Mouse (Mus musculus) neural tube, embryonic 14.5 days (tissue): ENCODE results near the gene Kcnh1. TPM values are rescaled to one million over a fixed set of nuclear protein-coding genes. Genes with fewer than 3 reads are reported as not detected.

Experiments used
- ATAC-seq: fragments of 200-750 bp; cut with Nextera tagmentation; 2 replicates; pipeline ENCODE4 v1.8.0; 2017; ENCODE audit warnings: low read depth, mild to moderate bottlenecking, moderate TSS enrichment, moderate library complexity
- H3K27ac ChIP-seq: fragments of 300-500 bp; sonication (generic); 2 replicates; pipeline ENCODE4 v1.5.1; 2014; ENCODE audit warnings: low read depth, mild to moderate bottlenecking, control low read depth, low read length, moderate library complexity, mixed read lengths
- H3K27me3 ChIP-seq: fragments of 300-500 bp; sonication (generic); 2 replicates; pipeline ENCODE4 v1.6.1; 2014; ENCODE audit warnings: low read length; ENCODE audit not compliant: control insufficient read depth, insufficient read depth
- H3K36me3 ChIP-seq: fragments of 300-500 bp; sonication (generic); 2 replicates; pipeline ENCODE4 v1.6.1; 2014; ENCODE audit warnings: low read length, mixed read lengths; ENCODE audit not compliant: control insufficient read depth, insufficient read depth
- H3K4me1 ChIP-seq: fragments of 300-500 bp; sonication (generic); 2 replicates; pipeline ENCODE4 v1.6.1; 2014; ENCODE audit warnings: low read length; ENCODE audit not compliant: control insufficient read depth, insufficient read depth
- H3K4me2 ChIP-seq: fragments of 300-500 bp; sonication (generic); 2 replicates; pipeline ENCODE4 v1.6.1; 2014; ENCODE audit warnings: mild to moderate bottlenecking, low read depth, low read length, control low read depth
- H3K4me3 ChIP-seq: fragments of 300-500 bp; sonication (generic); 2 replicates; pipeline ENCODE4 v1.5.1; 2014; ENCODE audit warnings: low read depth, low read length, control low read depth, mixed read lengths
- H3K9ac ChIP-seq: fragments of 300-500 bp; sonication (generic); replicated peaks from 2 replicates; pipeline ENCODE4 v1.6.1; 2014; ENCODE audit warnings: low read depth, mild to moderate bottlenecking, control low read depth, low read length, mixed read lengths
- H3K9me3 ChIP-seq: fragments of 300-500 bp; sonication (generic); 2 replicates; pipeline ENCODE4 v1.6.1; 2016; ENCODE audit warnings: low read length; ENCODE audit not compliant: control insufficient read depth
- WGBS: fragments of 180-500 bp; shearing (Covaris S2); extraction: QIAGEN DNeasy Blood & Tissue Kit; methylation state at CpG from one replicate; pipeline ENCODE4 v1.1.7; 2014; 5-methylcytosine and 5-hydroxymethylcytosine counted together
- polyA plus RNA-seq: library from polyadenylated mRNA; unstranded; fragments of >200 nt; fragmentation: Nextera tagmentation; extraction: Ambion mirVana; gene quantifications from 2 replicates; pipeline ENCODE4 v1.2.1, GENCODE M21; 2014

Gene Kcnh1
- polyA plus RNA-seq, 1 experiment from 2014 or later = 3.1 TPM

DNA sequence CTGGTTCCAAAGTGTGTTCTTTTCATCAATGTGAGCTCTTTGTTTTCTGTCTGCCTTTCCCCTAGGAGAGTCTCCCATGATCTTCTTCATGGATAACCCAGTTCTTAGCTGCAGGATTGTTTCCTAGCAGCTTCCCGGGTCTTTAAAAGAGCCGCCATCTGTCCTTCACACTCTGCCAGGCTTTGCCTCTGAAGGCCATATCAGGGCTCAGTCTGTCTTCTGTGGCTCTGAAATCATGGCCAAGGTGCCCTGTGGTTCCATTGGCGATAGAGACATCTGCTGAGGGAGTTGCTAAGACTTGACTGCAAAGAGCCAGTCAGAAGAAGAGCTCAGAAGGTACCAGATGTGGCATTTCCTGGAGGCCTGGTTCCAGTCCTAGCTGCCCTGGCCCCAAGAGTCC lies 165.7 kb downstream of the Kcnh1 start:
- H3K36me3 ChIP-seq = no peaks in the 10 kb centered on the region
- 85% methylated on average over 3 of the region's 3 CpGs for WGBS
- no peak for ATAC-seq
- no peaks in the 10 kb centered on the region for H3K9me3 ChIP-seq
- no peaks in the 10 kb centered on the region for H3K4me1 ChIP-seq
- H3K27ac ChIP-seq = no peak overlapping the region
- no peak overlapping the region for H3K9ac ChIP-seq
- H3K4me2 ChIP-seq = no peak overlapping the region
- H3K27me3 ChIP-seq = no peaks in the 10 kb centered on the region
- H3K4me3 ChIP-seq = no peak overlapping the region

DNA sequence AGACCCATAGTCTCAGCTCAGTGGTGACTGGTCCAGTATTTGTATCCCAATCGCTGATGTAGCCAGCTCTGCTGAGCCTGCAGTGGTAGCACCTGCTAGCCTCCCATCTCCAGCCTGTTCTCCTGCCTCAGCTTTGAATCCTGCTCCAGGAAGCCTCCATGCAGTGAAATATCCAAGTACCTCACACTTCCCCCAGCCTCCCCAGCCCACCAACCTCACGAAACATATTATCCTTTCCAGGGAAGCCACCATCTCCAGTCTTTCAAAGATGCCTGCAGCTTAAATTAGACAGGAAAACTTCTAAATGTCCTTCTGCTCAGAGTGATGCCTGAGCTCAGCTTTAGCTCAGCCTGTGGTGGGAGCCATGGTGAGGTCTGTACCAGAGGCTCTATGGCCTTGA lies 168.6 kb downstream of the Kcnh1 start:
- 83% methylated on average over 2 of the region's 2 CpGs for WGBS
- no peak overlapping the region for H3K4me3 ChIP-seq
- no peak overlapping the region for H3K27ac ChIP-seq
- ATAC-seq = no peak
- no peak overlapping the region for H3K9ac ChIP-seq
- H3K27me3 ChIP-seq = no peaks in the 10 kb centered on the region
- H3K9me3 ChIP-seq = no peaks in the 10 kb centered on the region
- H3K36me3 ChIP-seq = no peaks in the 10 kb centered on the region
- H3K4me1 ChIP-seq = no peaks in the 10 kb centered on the region
- no peak overlapping the region for H3K4me2 ChIP-seq

DNA sequence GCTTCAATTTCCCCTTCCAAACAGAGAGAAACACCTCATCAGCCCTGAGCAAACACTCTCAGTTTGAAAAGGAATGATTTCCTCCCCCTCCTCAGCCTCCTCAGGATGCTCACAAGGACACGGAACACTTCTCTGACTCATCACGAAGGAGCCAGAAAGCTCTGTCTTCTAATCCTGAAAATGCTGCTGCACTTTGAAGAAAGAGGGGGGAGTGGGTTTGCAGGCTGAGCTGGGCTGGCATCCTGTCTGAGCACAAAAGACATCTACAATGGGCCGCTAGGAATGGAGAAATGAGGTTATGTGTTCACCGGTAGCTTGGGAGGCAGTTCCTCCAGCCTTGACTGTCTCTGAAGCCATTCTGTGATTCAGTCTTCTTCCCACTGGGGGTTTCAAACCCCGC lies 177.8 kb downstream of the Kcnh1 start:
- no peak for ATAC-seq

DNA sequence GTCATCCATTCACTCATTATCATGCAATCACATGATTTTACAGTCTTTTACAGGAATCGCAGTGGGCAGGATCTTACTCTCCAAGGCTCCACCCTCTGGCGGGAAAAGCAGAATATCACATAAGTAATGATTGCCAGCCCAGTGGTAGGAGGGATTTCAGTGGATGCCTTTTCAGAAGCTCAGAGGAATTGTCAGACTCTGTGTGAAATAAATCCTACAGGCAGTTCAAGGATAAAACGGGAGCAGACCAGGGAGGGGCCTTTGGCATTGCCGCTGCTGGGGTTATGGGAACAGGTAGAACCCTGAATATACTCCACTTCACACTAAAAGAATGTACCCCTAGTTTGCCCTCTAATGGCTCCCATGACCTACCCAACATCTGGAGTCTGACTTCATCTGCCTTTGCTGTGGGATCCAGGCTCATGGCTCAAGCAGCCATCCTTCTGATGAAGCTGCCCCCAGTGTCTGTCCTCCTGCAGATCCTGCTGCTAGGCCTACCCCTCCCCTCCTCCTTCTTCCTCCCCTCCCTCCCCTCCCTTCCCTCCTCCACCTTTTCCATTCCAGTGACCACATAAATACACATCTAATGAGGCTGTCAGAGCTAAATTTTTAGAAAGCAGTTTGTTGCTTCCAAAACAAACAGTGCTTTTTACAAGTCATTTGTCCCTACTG lies 181.5 kb downstream of the Kcnh1 start:
- Histone ChIP-seq H3K4me2 (no peak overlapping the region), H3K9me3 (no peaks in the 10 kb centered on the region; the same call in 1 of the 2 replicates), H3K4me3 (no peak overlapping the region), H3K27ac (no peak overlapping the region), H3K4me1 (0 out of 2 replicates have a peak, but pooled peaks cover 3% of the 10 kb centered on the region), H3K36me3 (no peaks in the 10 kb centered on the region), H3K27me3 (no peaks in the 10 kb centered on the region), H3K9ac (no peak overlapping the region)
- 64% methylated on average over 4 of the region's 4 CpGs for WGBS
- ATAC-seq = no peak

More for the DNA sequence above, 177.8 kb downstream of the Kcnh1 start:
- 71% methylated on average over 5 of the region's 5 CpGs for WGBS
- H3K4me2 ChIP-seq = no peak overlapping the region
- no peak overlapping the region for H3K27ac ChIP-seq
- H3K9me3 ChIP-seq = no peaks in the 10 kb centered on the region; the same call in 1 of the 2 replicates
- H3K9ac ChIP-seq = no peak overlapping the region
- 0 out of 2 replicates have a peak, but pooled peaks cover 3% of the 10 kb centered on the region for H3K4me1 ChIP-seq
- H3K27me3 ChIP-seq = no peaks in the 10 kb centered on the region
- no peaks in the 10 kb centered on the region for H3K36me3 ChIP-seq
- no peak overlapping the region for H3K4me3 ChIP-seq

DNA sequence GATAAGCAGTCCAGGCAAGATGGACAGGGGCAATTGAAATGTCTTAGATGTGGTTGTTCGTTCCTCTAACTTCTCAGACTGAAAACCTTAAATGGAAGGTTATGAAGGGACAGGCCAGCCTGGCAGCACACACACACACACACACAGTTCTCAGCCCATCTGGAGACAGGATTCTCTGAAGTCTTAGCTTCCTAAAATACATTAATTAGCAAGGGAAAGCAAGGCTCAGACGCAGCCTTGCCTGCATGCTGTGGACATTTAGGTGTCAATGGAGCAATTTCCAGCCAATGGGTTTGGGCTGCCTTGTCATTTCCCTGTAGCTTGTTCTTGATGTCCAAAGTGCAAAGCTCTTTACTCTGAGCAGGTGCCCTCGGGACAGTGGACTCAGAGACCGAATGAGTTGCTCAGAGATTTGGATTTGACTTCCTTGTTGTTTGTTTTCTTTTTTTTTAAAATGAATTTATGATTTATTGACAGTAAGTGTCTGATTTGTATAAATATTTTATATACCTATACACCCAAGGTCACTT lies 188.0 kb downstream of the Kcnh1 start:
- Histone ChIP-seq H3K9ac (no peak overlapping the region), H3K4me1 (no peaks in the 10 kb centered on the region), H3K27me3 (no peaks in the 10 kb centered on the region), H3K9me3 (no peaks in the 10 kb centered on the region), H3K36me3 (no peaks in the 10 kb centered on the region), H3K4me2 (no peak overlapping the region), H3K27ac (no peak overlapping the region), H3K4me3 (no peak overlapping the region)
- ATAC-seq = no peak
- WGBS = 78% methylated on average over 4 of the region's 4 CpGs

DNA sequence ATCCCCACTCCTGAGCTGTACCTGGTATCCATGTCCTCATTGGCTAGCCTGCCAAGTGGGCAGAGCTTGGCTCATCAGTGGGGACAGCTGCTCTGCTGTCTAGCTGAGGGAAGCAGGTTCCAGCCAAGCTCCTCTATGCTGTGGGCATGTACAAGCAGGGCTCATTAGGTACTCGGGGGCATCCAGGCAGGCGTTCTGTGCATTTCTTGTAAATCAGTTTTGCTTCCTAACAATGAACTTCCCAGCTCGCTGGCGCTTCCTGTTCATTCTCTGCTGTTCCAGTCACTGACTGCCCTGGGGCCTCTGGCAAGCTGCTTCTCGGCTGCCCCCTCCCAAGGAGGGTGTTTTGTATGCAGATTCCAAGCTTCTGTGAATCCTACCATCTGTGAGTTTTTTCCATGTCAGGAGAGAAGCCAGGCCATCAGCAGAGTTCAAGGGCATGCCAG lies 190.0 kb downstream of the Kcnh1 start:
- Histone ChIP-seq H3K4me3 (no peak overlapping the region), H3K27ac (no peak overlapping the region), H3K4me1 (no peaks in the 10 kb centered on the region), H3K4me2 (no peak overlapping the region), H3K9me3 (no peaks in the 10 kb centered on the region), H3K9ac (no peak overlapping the region), H3K36me3 (no peaks in the 10 kb centered on the region), H3K27me3 (no peaks in the 10 kb centered on the region)
- WGBS = 35% methylated on average over 5 of the region's 5 CpGs
- no peak for ATAC-seq

DNA sequence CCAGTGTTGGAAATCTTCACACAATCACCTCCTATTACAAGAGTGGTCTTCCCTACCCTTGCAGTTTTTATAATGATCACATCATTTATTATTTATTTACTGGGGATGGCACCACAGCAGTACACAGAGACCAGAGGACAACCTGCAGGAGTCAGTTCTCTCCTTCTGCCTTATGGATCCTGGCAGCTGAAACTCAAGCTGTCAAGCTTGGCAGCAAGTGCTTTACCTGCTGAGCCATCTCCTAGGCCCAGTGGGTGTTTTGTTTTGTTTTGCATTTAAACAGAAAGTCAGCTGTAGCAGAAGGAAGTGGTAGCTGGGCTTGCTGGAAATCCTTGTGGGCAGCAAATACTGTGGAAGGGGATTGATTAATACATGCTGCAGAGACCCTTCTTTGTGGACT lies 197.1 kb downstream of the Kcnh1 start:
- Histone ChIP-seq H3K4me1 (no peaks in the 10 kb centered on the region), H3K9ac (no peak overlapping the region), H3K27ac (no peak overlapping the region), H3K9me3 (no peaks in the 10 kb centered on the region), H3K27me3 (no peaks in the 10 kb centered on the region), H3K4me2 (no peak overlapping the region), H3K4me3 (no peak overlapping the region), H3K36me3 (no peaks in the 10 kb centered on the region)
- no peak for ATAC-seq

DNA sequence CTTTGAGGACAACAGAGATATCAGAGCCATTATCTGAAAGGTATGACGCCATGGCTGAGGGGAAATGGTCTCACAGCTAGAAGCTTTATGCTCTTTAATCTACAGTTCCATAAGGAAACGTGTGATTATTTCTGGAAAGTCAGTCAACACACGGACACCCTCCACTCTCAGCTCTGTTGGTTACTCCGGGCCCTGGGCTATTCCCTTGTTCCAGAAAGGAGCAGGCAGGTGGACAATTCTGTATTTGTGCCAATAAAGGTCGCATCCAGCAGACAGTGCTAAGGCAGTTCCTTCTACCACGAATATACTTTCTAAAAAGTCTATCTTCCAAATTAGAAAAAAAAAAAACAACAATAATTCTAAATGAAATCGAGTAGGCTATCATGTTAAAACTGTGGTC lies 200.5 kb downstream of the Kcnh1 start:
- no peaks in the 10 kb centered on the region for H3K36me3 ChIP-seq
- WGBS = 83% methylated on average over 7 of the region's 7 CpGs

DNA sequence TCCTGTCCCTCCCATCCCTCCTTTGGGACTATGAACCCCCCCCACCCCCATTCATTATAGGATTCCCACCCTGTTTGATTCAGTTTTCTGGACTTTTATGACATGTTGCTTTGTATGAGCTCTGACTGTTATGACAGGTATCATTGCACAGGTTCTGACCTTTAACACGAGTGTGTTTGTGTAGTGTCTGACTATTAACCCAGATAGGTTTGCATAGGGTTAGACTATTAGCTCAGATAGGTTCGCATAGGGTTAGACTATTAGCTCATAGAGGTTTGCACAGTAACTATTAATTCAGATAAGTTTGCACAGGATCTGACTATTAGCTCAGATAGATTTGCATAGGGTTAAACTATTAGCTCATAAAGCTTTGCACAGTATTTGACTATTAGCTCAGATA lies 201.7 kb downstream of the Kcnh1 start:
- Histone ChIP-seq H3K4me2 (no peak overlapping the region), H3K4me3 (no peak overlapping the region), H3K36me3 (no peaks in the 10 kb centered on the region), H3K9ac (no peak overlapping the region), H3K27ac (no peak overlapping the region), H3K27me3 (no peaks in the 10 kb centered on the region), H3K9me3 (no peaks in the 10 kb centered on the region), H3K4me1 (no peaks in the 10 kb centered on the region)
- 93% methylated on average over 2 of the region's 2 CpGs for WGBS
- ATAC-seq = no peak

More for the DNA sequence above, 200.5 kb downstream of the Kcnh1 start:
- no peaks in the 10 kb centered on the region for H3K4me1 ChIP-seq
- ATAC-seq = no peak
- H3K27me3 ChIP-seq = no peaks in the 10 kb centered on the region
- H3K4me3 ChIP-seq = no peak overlapping the region
- H3K4me2 ChIP-seq = no peak overlapping the region
- H3K9ac ChIP-seq = no peak overlapping the region
- no peak overlapping the region for H3K27ac ChIP-seq
- H3K9me3 ChIP-seq = no peaks in the 10 kb centered on the region
